Mouse (Mus musculus) liver, adult 2 months (tissue): Measurements from ENCODE around the gene B4galt2. TPM values are rescaled to one million over a fixed set of nuclear protein-coding genes. Genes with fewer than 3 reads are reported as not detected.

Source experiments
- DNase-seq: peaks from one replicate; pipeline ENCODE4 v3.0.0-alpha.2; 2011; ENCODE audit warnings: low read depth, low spot score; ENCODE audit errors: extremely low read depth
- H3K27ac ChIP-seq: fragments of 200-500 bp; replicated peaks from 2 replicates; pipeline ENCODE4 v1.5.1; 2012; ENCODE audit warnings: low read depth, mild to moderate bottlenecking, control low read depth, inconsistent platforms, low read length; ENCODE audit not compliant: insufficient read depth
- H3K27me3 ChIP-seq: fragments of 200-500 bp; 2 replicates; pipeline ENCODE4 v1.6.1; 2012; ENCODE audit warnings: mild to moderate bottlenecking, moderate library complexity, low read length, inconsistent platforms; ENCODE audit not compliant: control insufficient read depth, insufficient read depth
- H3K36me3 ChIP-seq: fragments of 200-500 bp; 2 replicates; pipeline ENCODE4 v1.6.1; 2012; ENCODE audit warnings: low read length, inconsistent platforms; ENCODE audit not compliant: control insufficient read depth, insufficient read depth
- H3K4me1 ChIP-seq: fragments of 200-500 bp; 2 replicates; pipeline ENCODE4 v1.6.1; 2011; ENCODE audit warnings: low read length; ENCODE audit not compliant: control insufficient read depth, insufficient read depth
- H3K4me3 ChIP-seq: fragments of 200-500 bp; 2 replicates; pipeline ENCODE4 v1.5.1; 2011; ENCODE audit warnings: low read depth, mild to moderate bottlenecking, control low read depth, low read length, moderate library complexity; ENCODE audit not compliant: insufficient read depth
- H3K79me2 ChIP-seq: fragments of 200-500 bp; 2 replicates; pipeline ENCODE4 v1.6.1; 2012; ENCODE audit warnings: inconsistent platforms, mild to moderate bottlenecking, low read length, moderate library complexity; ENCODE audit not compliant: control insufficient read depth, insufficient read depth
- H3K9ac ChIP-seq: fragments of 200-500 bp; 2 replicates; pipeline ENCODE4 v1.6.1; 2012; ENCODE audit warnings: low read depth, mild to moderate bottlenecking, control low read depth, inconsistent platforms, low read length
- CTCF ChIP-seq: fragments of 200-500 bp; IDR thresholded peaks from 2 replicates; pipeline ENCODE4 v1.5.1; 2011; ENCODE audit warnings: low read depth, low read length, control low read depth
- POLR2A ChIP-seq: fragments of 200-500 bp; IDR thresholded peaks from 2 replicates; pipeline ENCODE4 v1.6.1; 2011; ENCODE audit warnings: low read length, control low read depth; ENCODE audit not compliant: insufficient read depth; ENCODE audit errors: extremely low read depth
- WGBS: fragments of 180-500 bp; shearing (Covaris S2); methylation state at CpG from one replicate; pipeline ENCODE4 v1.1.7; 2018; 5-methylcytosine and 5-hydroxymethylcytosine counted together
- polyA plus RNA-seq: library from polyadenylated mRNA; depleted of rRNA; stranded (reverse); fragments of >200 nt; gene quantifications from 2 replicates; pipeline ENCODE4 v1.2.3, GENCODE M21; 2012
- total RNA-seq: library from RNA; depleted of rRNA; stranded (reverse); fragments of >200 nt; gene quantifications from 2 replicates; pipeline ENCODE4 v1.2.3, GENCODE M21; 2014

The B4galt2 gene
- total and polyA plus RNA-seq, 2 experiments: 0.18 to 0.80 TPM

- 88% methylated on average over 4 of the region's 4 CpGs for WGBS
- no peak overlapping the region for H3K27ac ChIP-seq
- no peak overlapping the region for H3K9ac ChIP-seq
- H3K4me3 ChIP-seq: no peak overlapping the region
- no peak for DNase-seq
- no peaks in the 10 kb centered on the region for H3K27me3 ChIP-seq
- no peaks in the 10 kb centered on the region for H3K36me3 ChIP-seq
- H3K4me1 ChIP-seq: peaks cover 10% of the 10 kb centered on the region
- H3K79me2 ChIP-seq: peaks cover 11% of the 10 kb centered on the region
- TF ChIP-seq POLR2A (no peak), CTCF (no peak)
Observed at GRCm38 (mm10) chr4:117917402-117917801, 34.1 kb upstream of the B4galt2 start.

- no peak overlapping the region for H3K4me3 ChIP-seq
- peaks cover 10% of the 10 kb centered on the region for H3K4me1 ChIP-seq
- no peaks in the 10 kb centered on the region for H3K27me3 ChIP-seq
- WGBS: 73% methylated on average over 5 of the region's 5 CpGs
- peaks cover 11% of the 10 kb centered on the region for H3K79me2 ChIP-seq
- DNase-seq: no peak
- H3K9ac ChIP-seq: no peak overlapping the region
- TF ChIP-seq POLR2A (no peak), CTCF (no peak)
- H3K27ac ChIP-seq: no peak overlapping the region
- H3K36me3 ChIP-seq: no peaks in the 10 kb centered on the region
Observed at GRCm38 (mm10) chr4:117916386-117916785, 33.1 kb upstream of the B4galt2 start.

- Histone ChIP-seq H3K9ac (peak overlapping the region; percentile 60), H3K27ac (no peak overlapping the region; the same call in 1 of the 2 replicates), H3K27me3 (no peaks in the 10 kb centered on the region), H3K36me3 (no peaks in the 10 kb centered on the region), H3K4me1 (peaks cover 10% of the 10 kb centered on the region), H3K79me2 (peaks cover 11% of the 10 kb centered on the region), H3K4me3 (peak overlapping the region; percentile 89)
- no peak for DNase-seq
- 3% methylated on average over 19 of the region's 19 CpGs for WGBS
- TF ChIP-seq POLR2A (no peak), CTCF (no peak)
Observed at GRCm38 (mm10) chr4:117915489-117916105, 32.3 kb upstream of the B4galt2 start.

- WGBS: under 1% methylated on average over 61 of the region's 61 CpGs
- TF ChIP-seq CTCF (no peak), POLR2A (peak; percentile 56; the same call in 1 of the 2 replicates)
- no peaks in the 10 kb centered on the region for H3K36me3 ChIP-seq
- no peaks in the 10 kb centered on the region for H3K27me3 ChIP-seq
- peak; percentile 78 for DNase-seq
- H3K4me3 ChIP-seq: peak within 1 kb of the TSS; percentile 89
- H3K79me2 ChIP-seq: peaks cover 11% of the 10 kb centered on the region
- peaks cover 10% of the 10 kb centered on the region for H3K4me1 ChIP-seq
- peak within 1 kb of the TSS; percentile 94 for H3K9ac ChIP-seq
- H3K27ac ChIP-seq: peak within 1 kb of the TSS; percentile 87
Observed at GRCm38 (mm10) chr4:117914591-117915442, 31.5 kb upstream of the B4galt2 start, which contains the start of gene Ipo13. TSS of gene Ipo13 (minus strand) at chr4:117914999.

GRCm38 (mm10) chr4:117914031-117914430, 30.7 kb upstream of the B4galt2 start:
- H3K79me2 ChIP-seq: peaks cover 11% of the 10 kb centered on the region
- 14% methylated on average over 8 of the region's 8 CpGs for WGBS

More at GRCm38 (mm10) chr4:117914031-117914430, 30.7 kb upstream of the B4galt2 start:
- TF ChIP-seq CTCF (no peak), POLR2A (no peak)
- no peaks in the 10 kb centered on the region for H3K27me3 ChIP-seq
- H3K9ac ChIP-seq: peak overlapping the region; percentile 94
- H3K36me3 ChIP-seq: no peaks in the 10 kb centered on the region
- no peak overlapping the region for H3K27ac ChIP-seq
- peak overlapping the region; percentile 89 for H3K4me3 ChIP-seq
- H3K4me1 ChIP-seq: peaks cover 10% of the 10 kb centered on the region
- DNase-seq: no peak
